Mouse (Mus musculus): Measurements from ENCODE around the gene Zswim2.
"Not testable (repeated sequence)": the region's sequence is repeated elsewhere in the genome, so short reads cannot be mapped to it uniquely, and the experiment has no call there.

The Zswim2 gene

DNA sequence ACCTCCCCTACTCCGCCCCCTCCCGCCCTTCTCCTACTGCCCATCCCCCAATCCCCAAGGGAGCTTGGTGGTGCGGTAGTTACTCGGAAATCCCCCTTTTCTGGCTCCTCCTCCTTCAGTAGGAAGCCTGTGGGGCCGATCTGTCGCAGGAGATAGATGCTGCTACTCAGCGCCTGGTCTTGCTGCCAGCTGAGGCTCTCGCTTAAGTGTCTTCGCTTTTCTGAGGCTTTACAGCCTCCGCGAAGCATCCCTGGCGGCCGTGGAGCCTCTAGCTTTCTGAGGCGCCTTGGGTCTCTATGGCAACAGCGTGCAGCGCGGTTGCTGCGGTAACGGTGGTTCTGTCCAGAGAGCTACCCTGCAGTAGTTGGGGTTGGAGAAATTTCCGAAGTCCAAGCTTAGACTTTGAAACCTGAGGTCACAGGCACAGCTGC, at the start of gene Zswim2:
Gene Zswim2 (minus strand): TSS at position 298 of the 431 bp plus-strand sequence.
- peak; percentile 36 to 77 for DNase-seq

DNA sequence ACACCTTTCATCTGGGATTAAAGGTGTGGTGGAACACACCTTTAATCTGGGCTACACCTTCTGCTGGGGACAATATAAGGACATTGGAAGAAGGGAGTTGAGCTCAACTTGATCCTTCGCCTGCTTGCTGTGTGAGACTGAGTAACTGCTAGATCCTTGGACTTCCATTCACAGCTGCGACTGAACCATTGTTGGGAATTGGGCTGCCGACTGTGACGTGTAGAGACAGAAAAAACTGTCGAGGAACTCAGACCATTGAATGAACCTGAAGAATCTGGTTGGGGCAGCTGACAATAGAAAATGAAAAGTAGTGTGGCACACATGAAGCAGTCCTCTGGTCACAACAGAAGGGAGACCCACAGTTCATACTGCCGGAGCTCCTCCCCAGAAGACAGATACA, 49.2 kb upstream of the Zswim2 start, which contains the start of gene Gm13691:
Gene Gm13691 (plus strand): TSS at position 301 of the 400 bp plus-strand sequence.
- DNase-seq: not testable (repeated sequence)

DNA sequence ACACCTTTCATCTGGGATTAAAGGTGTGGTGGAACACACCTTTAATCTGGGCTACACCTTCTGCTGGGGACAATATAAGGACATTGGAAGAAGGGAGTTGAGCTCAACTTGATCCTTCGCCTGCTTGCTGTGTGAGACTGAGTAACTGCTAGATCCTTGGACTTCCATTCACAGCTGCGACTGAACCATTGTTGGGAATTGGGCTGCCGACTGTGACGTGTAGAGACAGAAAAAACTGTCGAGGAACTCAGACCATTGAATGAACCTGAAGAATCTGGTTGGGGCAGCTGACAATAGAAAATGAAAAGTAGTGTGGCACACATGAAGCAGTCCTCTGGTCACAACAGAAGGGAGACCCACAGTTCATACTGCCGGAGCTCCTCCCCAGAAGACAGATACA, 43.4 kb upstream of the Zswim2 start, which contains the start of gene Gm13697:
Gene Gm13697 (plus strand): TSS at position 301 of the 400 bp plus-strand sequence.
- not testable (repeated sequence) for DNase-seq

DNA sequence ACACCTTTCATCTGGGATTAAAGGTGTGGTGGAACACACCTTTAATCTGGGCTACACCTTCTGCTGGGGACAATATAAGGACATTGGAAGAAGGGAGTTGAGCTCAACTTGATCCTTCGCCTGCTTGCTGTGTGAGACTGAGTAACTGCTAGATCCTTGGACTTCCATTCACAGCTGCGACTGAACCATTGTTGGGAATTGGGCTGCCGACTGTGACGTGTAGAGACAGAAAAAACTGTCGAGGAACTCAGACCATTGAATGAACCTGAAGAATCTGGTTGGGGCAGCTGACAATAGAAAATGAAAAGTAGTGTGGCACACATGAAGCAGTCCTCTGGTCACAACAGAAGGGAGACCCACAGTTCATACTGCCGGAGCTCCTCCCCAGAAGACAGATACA, 37.6 kb upstream of the Zswim2 start, which contains the start of gene Gm13694:
Gene Gm13694 (plus strand): TSS at position 301 of the 400 bp plus-strand sequence.
- DNase-seq: not testable (repeated sequence)

DNA sequence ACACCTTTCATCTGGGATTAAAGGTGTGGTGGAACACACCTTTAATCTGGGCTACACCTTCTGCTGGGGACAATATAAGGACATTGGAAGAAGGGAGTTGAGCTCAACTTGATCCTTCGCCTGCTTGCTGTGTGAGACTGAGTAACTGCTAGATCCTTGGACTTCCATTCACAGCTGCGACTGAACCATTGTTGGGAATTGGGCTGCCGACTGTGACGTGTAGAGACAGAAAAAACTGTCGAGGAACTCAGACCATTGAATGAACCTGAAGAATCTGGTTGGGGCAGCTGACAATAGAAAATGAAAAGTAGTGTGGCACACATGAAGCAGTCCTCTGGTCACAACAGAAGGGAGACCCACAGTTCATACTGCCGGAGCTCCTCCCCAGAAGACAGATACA, 31.8 kb upstream of the Zswim2 start, which contains the start of gene Gm13696:
Gene Gm13696 (plus strand): TSS at position 301 of the 400 bp plus-strand sequence.
- not testable (repeated sequence) for DNase-seq

DNA sequence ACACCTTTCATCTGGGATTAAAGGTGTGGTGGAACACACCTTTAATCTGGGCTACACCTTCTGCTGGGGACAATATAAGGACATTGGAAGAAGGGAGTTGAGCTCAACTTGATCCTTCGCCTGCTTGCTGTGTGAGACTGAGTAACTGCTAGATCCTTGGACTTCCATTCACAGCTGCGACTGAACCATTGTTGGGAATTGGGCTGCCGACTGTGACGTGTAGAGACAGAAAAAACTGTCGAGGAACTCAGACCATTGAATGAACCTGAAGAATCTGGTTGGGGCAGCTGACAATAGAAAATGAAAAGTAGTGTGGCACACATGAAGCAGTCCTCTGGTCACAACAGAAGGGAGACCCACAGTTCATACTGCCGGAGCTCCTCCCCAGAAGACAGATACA, 26.0 kb upstream of the Zswim2 start, which contains the start of gene Gm13695:
Gene Gm13695 (plus strand): TSS at position 301 of the 400 bp plus-strand sequence.
- DNase-seq: not testable (repeated sequence)

DNA sequence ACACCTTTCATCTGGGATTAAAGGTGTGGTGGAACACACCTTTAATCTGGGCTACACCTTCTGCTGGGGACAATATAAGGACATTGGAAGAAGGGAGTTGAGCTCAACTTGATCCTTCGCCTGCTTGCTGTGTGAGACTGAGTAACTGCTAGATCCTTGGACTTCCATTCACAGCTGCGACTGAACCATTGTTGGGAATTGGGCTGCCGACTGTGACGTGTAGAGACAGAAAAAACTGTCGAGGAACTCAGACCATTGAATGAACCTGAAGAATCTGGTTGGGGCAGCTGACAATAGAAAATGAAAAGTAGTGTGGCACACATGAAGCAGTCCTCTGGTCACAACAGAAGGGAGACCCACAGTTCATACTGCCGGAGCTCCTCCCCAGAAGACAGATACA, 20.2 kb upstream of the Zswim2 start, which contains the start of gene Gm13693:
Gene Gm13693 (plus strand): TSS at position 301 of the 400 bp plus-strand sequence.
- DNase-seq: not testable (repeated sequence)

DNA sequence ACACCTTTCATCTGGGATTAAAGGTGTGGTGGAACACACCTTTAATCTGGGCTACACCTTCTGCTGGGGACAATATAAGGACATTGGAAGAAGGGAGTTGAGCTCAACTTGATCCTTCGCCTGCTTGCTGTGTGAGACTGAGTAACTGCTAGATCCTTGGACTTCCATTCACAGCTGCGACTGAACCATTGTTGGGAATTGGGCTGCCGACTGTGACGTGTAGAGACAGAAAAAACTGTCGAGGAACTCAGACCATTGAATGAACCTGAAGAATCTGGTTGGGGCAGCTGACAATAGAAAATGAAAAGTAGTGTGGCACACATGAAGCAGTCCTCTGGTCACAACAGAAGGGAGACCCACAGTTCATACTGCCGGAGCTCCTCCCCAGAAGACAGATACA, 14.4 kb upstream of the Zswim2 start, which contains the start of gene Gm13698:
Gene Gm13698 (plus strand): TSS at position 301 of the 400 bp plus-strand sequence.
- DNase-seq: not testable (repeated sequence)

DNA sequence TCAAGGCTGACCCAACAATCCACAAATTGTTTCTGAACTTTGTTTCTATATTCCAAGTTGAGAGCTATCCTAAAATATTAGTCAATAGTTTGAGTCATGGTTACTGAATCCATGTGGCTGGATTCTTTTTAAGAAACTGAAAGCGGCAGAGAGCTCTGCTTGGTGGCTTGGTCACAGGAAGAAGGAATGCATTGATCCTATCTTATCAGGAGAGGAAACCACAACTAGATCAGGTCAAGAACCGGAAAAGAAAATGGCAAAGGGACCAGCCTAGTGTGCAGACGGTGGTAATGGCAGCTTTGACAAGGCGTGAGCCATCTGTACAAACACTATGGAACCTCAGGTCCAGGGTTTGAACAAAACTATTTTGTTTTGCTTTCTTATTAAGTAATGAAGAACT, 764 bp upstream of the Zswim2 start:
- DNase-seq: no peak

DNA sequence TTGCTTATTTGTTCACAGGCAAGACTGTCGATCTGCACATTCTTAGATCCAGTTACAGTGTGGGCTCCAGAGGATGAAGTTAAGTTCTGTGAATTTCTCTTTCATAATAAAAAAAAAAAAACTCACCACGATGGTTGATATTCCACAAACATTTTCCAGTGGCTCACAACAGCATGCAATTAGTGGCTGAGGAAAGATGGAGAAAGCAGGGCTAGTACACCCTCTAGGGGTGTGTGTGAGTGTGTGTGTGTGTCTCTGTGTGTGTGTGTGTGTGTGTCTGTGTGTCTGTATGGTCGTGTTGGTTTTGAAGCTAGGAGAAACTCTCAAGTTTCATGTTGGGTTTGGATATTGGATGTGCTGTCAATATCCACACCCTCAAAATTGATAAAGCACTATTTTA, 350 bp upstream of the Zswim2 start:
- DNase-seq: no peak

DNA sequence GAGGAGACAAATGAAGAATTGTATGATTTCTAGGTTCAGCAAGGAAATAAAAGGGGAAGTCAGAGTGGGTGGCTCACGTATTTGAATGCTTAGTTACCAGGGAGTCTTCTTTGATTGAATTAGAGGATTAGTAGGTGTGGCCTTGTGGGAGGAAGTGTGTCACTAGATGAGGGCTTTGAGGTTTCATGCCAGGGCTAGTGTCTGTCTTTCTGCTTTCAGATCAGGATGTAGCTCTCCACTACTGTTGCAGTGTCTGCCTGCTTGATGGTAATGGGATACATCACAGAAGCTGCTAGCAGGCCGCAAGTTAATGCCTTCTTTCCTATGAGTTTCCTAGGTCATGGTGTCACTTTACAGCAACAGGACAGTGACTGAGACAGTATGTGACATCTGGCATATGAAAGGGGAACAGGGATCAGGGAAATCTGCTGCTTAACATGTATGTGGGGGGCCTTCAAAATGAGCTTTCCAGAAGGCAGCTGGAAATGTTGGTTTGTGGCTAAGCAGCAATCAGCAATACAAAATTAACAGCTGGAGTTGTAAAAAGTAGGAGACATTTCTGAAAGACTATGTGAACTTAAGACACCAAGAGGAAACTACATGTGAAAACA, 11.4 kb downstream of the Zswim2 start:
- no peak for DNase-seq

DNA sequence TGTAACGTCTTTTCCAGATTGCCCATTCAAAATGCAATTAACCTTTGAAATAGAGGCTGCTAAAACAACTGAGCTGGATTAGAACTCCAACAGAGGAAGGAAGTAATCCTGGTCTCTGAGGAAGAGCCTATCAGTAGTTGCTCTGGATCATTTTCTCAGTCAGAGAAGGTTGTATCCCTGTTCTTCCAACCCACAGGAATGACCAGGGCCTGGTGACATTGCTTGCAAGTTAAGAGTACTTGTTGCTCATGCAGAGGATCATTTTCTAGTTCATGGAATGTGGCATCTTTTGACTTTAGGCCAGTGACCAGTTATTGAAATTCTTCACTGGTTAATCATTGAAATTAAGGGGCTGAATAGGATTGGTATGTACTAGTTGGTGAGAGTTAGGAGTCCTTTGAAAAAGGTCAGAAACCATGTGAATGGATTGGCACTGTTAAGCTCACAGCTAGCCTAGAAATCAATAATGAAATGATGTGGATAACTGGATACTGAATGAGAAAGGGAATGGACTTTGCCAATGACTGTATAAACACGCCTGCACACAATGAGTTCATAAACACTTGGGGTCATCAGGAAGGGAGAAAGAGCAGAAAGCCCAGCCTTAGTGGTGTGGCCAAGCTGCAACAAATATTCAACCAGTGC, 39.0 kb downstream of the Zswim2 start:
- no peak for DNase-seq

DNA sequence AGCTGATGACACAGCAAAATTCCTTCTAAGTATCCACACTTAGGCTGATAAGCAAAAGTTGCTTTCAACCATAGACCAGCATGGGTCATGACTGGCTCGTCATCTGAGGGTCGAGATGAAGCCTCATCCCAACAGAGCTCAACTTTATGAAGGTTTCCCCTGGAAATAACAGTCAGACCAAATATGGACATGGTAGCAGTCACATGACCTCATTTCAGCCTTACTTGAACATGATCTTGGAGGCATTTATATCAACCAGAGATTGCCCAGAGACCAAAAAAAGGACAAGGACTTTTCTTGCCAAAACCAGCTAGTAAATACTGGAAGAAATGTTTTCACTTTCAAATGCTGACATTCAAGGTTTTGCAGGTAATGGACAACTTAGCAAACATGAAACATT, 47.3 kb downstream of the Zswim2 start:
- no peak for DNase-seq

DNA sequence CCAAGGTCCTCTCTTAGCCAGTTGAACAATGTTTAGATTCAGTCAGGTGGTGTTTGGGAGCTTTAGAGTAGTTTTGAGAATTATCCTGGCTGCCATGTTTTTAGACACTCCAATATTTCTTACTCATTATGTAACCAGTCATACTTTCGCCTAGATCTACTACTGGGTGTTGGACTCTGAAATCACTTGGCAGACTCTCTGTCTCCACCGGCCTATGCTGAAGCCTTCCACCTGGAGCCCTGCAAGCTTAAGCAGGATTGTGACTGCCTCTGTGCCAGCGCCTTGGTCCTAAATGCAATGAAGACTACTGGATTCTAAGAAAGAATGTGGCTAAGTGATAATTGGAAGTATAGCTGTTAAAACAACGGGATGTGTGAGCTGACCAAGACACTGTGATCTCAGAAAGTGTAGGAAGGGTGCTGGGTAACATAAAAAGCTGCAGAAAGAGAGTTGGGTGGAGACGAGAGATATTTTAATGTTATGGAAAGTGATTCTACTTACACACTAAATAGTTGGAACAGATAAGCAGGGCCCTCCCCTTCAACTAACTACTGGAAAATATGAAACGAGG, 57.1 kb downstream of the Zswim2 start:
- no peak for DNase-seq

Data from kidney, postnatal 25 days (tissue).